Mouse (Mus musculus) midbrain, embryonic 16.5 days (tissue): ENCODE results near the gene Gm364. TPM values are rescaled to one million over a fixed set of nuclear protein-coding genes. Genes with fewer than 3 reads are reported as not detected.

Experiments used
- ATAC-seq: fragments of 200-750 bp; cut with Nextera tagmentation; 2 replicates; pipeline ENCODE4 v1.8.0; 2017; ENCODE audit warnings: moderate TSS enrichment
- H3K27ac ChIP-seq: fragments of 300-500 bp; sonication (generic); 2 replicates; pipeline ENCODE4 v1.5.1; 2014; ENCODE audit warnings: mild to moderate bottlenecking, low read length, mixed read lengths
- H3K27me3 ChIP-seq: fragments of 300-500 bp; sonication (generic); 2 replicates; pipeline ENCODE4 v1.6.1; 2014; ENCODE audit warnings: low read depth, low read length, mixed read lengths; ENCODE audit not compliant: control insufficient read depth, insufficient read depth
- H3K36me3 ChIP-seq: fragments of 300-500 bp; sonication (generic); 2 replicates; pipeline ENCODE4 v1.6.1; 2014; ENCODE audit warnings: mild to moderate bottlenecking, low read length, moderate library complexity, mixed read lengths; ENCODE audit not compliant: control insufficient read depth, insufficient read depth
- H3K4me1 ChIP-seq: fragments of 300-500 bp; sonication (generic); 2 replicates; pipeline ENCODE4 v1.6.1; 2014; ENCODE audit warnings: mild to moderate bottlenecking, low read length, mixed read lengths; ENCODE audit not compliant: control insufficient read depth, insufficient read depth
- H3K4me2 ChIP-seq: fragments of 300-500 bp; sonication (generic); 2 replicates; pipeline ENCODE4 v1.6.1; 2014; ENCODE audit warnings: mild to moderate bottlenecking, low read length, mixed read lengths
- H3K4me3 ChIP-seq: fragments of 300-500 bp; sonication (generic); 2 replicates; pipeline ENCODE4 v1.5.1; 2014; ENCODE audit warnings: low read depth, mild to moderate bottlenecking, low read length, moderate library complexity, mixed read lengths
- H3K9ac ChIP-seq: fragments of 300-500 bp; sonication (generic); 2 replicates; pipeline ENCODE4 v1.6.1; 2014; ENCODE audit warnings: low read depth, low read length, mixed read lengths
- H3K9me3 ChIP-seq: fragments of 300-500 bp; sonication (generic); replicated peaks from 2 replicates; pipeline ENCODE4 v1.6.1; 2014; ENCODE audit warnings: mild to moderate bottlenecking, low read length, mixed read lengths; ENCODE audit not compliant: control insufficient read depth, poor library complexity, severe bottlenecking
- WGBS: fragments of 180-500 bp; shearing (Covaris S2); extraction: QIAGEN DNeasy Blood & Tissue Kit; methylation state at CpG from one replicate; pipeline ENCODE4 v1.1.7; 2014; 5-methylcytosine and 5-hydroxymethylcytosine counted together
- polyA plus RNA-seq: library from polyadenylated mRNA; unstranded; fragments of >200 nt; fragmentation: Nextera tagmentation; extraction: Ambion mirVana; gene quantifications from 2 replicates; pipeline ENCODE4 v1.2.1, GENCODE M21; 2015

Gm364 gene
- polyA plus RNA-seq: not detected in 2 replicates

DNA sequence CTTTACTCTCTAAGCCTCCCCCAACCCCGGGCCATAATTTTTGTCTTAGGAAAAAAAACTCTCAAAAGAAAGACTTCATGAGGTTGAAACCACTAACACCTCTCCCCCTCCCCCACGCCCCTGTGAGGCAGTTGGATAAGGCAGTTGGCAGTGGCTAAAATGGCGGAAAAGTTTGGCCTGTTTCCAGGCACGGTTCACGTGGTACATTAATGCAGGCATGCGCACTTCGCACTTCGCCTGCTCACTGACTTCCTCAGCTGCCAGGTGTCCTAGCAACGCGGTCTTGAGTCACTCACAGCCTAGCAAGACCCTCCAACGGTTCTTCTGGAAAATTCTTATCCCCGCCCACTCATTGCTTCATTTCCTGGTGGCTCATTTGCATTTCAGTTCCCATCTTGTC lies at the start of gene Gm364:
Gene Gm364, plus strand, starts transcription at position 386 of the 400 bp plus-strand sequence.
- H3K4me2 ChIP-seq: no peak within 1 kb of the TSS
- H3K4me3 ChIP-seq: no peak within 1 kb of the TSS
- no peaks in the 10 kb centered on the region for H3K9me3 ChIP-seq
- WGBS: 93% methylated on average over 12 of the region's 12 CpGs
- no peaks in the 10 kb centered on the region for H3K36me3 ChIP-seq
- no peak within 1 kb of the TSS for H3K27ac ChIP-seq
- no peaks in the 10 kb centered on the region for H3K27me3 ChIP-seq
- no peaks in the 10 kb centered on the region for H3K4me1 ChIP-seq
- no peak within 1 kb of the TSS for H3K9ac ChIP-seq
- ATAC-seq: no peak

GRCm38 (mm10) chrX:57359316-57359715 lies 49.6 kb upstream of the Gm364 start:
- no peaks in the 10 kb centered on the region for H3K36me3 ChIP-seq
- H3K9me3 ChIP-seq: no peaks in the 10 kb centered on the region
- no peak for ATAC-seq
- WGBS: 63% methylated on average over 1 of the region's 1 CpGs
- H3K27me3 ChIP-seq: no peaks in the 10 kb centered on the region
- no peak overlapping the region for H3K9ac ChIP-seq
- H3K4me3 ChIP-seq: no peak overlapping the region
- no peak overlapping the region for H3K4me2 ChIP-seq
- no peaks in the 10 kb centered on the region for H3K4me1 ChIP-seq
- H3K27ac ChIP-seq: no peak overlapping the region

DNA sequence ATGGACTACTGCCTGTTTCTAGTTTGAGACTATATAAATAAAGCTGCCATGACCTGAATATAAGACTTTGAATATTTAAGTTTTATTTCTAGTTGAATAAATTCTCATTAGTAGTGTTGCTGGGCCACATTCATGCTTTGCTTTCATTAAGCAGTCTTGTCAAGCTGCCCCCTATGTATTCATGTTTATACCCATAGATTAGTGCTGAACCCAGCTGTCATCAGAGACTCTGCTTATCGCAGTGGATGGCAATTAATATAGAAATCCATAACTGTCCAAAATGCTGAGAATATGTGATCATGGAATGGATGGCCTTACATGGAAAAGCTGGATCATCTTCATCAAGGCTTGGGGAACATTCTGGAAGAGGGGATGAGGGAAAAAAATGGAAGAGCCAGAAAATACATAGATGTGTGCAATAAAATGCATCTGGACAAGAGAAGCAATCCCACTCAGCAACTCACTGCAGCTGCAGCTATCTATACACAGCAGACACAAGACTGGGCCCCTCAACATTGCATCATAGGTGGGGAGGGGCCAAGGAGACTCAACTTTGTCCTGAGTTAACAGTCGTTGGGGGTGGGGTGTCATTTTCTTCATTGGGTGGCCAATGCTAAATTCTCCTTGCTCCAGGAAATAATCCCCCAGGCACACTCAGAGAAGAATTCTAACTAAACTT lies 43.9 kb upstream of the Gm364 start:
- Histone ChIP-seq H3K27ac (no peak overlapping the region), H3K4me1 (no peaks in the 10 kb centered on the region), H3K4me3 (no peak overlapping the region), H3K9me3 (no peaks in the 10 kb centered on the region), H3K27me3 (no peaks in the 10 kb centered on the region), H3K4me2 (no peak overlapping the region), H3K36me3 (no peaks in the 10 kb centered on the region), H3K9ac (no peak overlapping the region)
- no peak for ATAC-seq
- WGBS: 66% methylated on average over 2 of the region's 2 CpGs

GRCm38 (mm10) chrX:57372965-57373364 lies 36.0 kb upstream of the Gm364 start:
- Histone ChIP-seq H3K4me1 (no peaks in the 10 kb centered on the region), H3K27me3 (no peaks in the 10 kb centered on the region), H3K4me3 (no peak overlapping the region), H3K4me2 (no peak overlapping the region), H3K36me3 (no peaks in the 10 kb centered on the region), H3K9me3 (no peaks in the 10 kb centered on the region), H3K27ac (no peak overlapping the region), H3K9ac (no peak overlapping the region)
- 82% methylated on average over 4 of the region's 4 CpGs for WGBS
- ATAC-seq: no peak

- Histone ChIP-seq H3K4me1 (no peaks in the 10 kb centered on the region), H3K4me2 (no peak overlapping the region), H3K36me3 (no peaks in the 10 kb centered on the region; the same call in 1 of the 2 replicates), H3K9ac (no peak overlapping the region), H3K9me3 (no peaks in the 10 kb centered on the region), H3K27ac (no peak overlapping the region), H3K27me3 (no peaks in the 10 kb centered on the region), H3K4me3 (no peak overlapping the region)
- WGBS: 85% methylated on average over 2 of the region's 2 CpGs
- ATAC-seq: no peak
These were observed 35.4 kb upstream of the Gm364 start for GRCm38 (mm10) chrX:57373543-57373942.

GRCm38 (mm10) chrX:57374029-57374428 lies 34.9 kb upstream of the Gm364 start:
- 87% methylated on average over 2 of the region's 2 CpGs for WGBS
- no peak for ATAC-seq
- H3K9me3 ChIP-seq: no peaks in the 10 kb centered on the region
- H3K27ac ChIP-seq: no peak overlapping the region
- H3K9ac ChIP-seq: no peak overlapping the region
- peaks cover 2% of the 10 kb centered on the region; the same call in 1 of the 2 replicates for H3K36me3 ChIP-seq
- H3K4me1 ChIP-seq: no peaks in the 10 kb centered on the region
- H3K27me3 ChIP-seq: no peaks in the 10 kb centered on the region
- no peak overlapping the region for H3K4me2 ChIP-seq
- H3K4me3 ChIP-seq: no peak overlapping the region

DNA sequence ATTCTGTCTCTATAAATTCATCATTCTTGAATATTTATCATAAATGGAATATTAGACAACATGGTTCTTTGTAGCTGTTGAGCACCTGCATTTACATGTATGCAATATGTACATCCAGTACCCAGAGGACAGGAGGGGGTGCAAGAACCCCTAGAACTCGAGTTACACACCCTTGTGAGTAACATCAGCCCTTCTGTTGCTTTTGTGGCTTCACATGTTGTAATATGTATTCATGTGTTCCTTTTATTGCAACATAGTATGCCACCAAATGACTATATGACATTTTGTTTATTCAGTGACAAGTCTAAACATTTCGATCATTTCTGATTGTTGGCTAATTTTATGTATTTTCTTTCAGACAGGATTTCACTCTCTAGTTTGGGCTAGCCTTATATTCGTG lies 31.9 kb upstream of the Gm364 start:
- ATAC-seq: no peak
- Histone ChIP-seq H3K4me1 (no peaks in the 10 kb centered on the region), H3K4me3 (no peak overlapping the region), H3K9me3 (no peaks in the 10 kb centered on the region), H3K27me3 (no peaks in the 10 kb centered on the region), H3K4me2 (no peak overlapping the region), H3K36me3 (peaks cover 2% of the 10 kb centered on the region; the same call in 1 of the 2 replicates), H3K27ac (no peak overlapping the region), H3K9ac (no peak overlapping the region)
- whole genome bisulfite sequencing: 78% methylated on average over 3 of the region's 3 CpGs

DNA sequence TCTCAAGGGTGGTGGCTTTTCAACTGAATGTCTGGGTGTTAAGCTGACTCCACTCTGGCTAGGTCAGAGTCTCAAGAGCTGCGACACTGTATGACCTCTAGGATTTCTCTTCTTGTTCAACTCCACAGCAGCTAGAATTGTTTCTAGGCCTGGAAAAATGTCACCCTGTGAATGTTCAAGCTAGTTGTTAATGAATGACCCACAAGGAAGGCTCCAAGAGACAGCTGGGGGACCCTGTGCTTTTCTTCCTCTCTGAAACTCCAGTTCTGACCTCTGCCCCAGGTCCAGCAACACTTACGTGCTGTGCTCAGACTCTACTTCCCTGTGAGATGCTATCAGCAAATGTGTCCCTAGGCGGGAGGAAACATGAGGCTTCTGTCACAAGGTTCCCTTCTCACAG lies 30.4 kb upstream of the Gm364 start:
- no peak overlapping the region for H3K9ac ChIP-seq
- WGBS: 89% methylated on average over 3 of the region's 3 CpGs
- H3K4me2 ChIP-seq: no peak overlapping the region
- peaks cover 2% of the 10 kb centered on the region; the same call in 1 of the 2 replicates for H3K36me3 ChIP-seq
- no peaks in the 10 kb centered on the region for H3K27me3 ChIP-seq
- H3K27ac ChIP-seq: no peak overlapping the region
- no peak for ATAC-seq
- no peaks in the 10 kb centered on the region for H3K9me3 ChIP-seq
- no peaks in the 10 kb centered on the region for H3K4me1 ChIP-seq
- H3K4me3 ChIP-seq: no peak overlapping the region

- Histone ChIP-seq H3K4me1 (no peaks in the 10 kb centered on the region), H3K9me3 (no peaks in the 10 kb centered on the region), H3K4me2 (no peak overlapping the region), H3K36me3 (peaks cover 7% of the 10 kb centered on the region; the same call in 1 of the 2 replicates), H3K4me3 (no peak overlapping the region), H3K27ac (no peak overlapping the region), H3K9ac (no peak overlapping the region), H3K27me3 (no peaks in the 10 kb centered on the region)
- no peak for ATAC-seq
- 66% methylated on average over 5 of the region's 5 CpGs for WGBS
These were observed 28.0 kb upstream of the Gm364 start for GRCm38 (mm10) chrX:57380915-57381314.
